Mouse (Mus musculus) CH12.LX (cell line): ENCODE measurements around the gene Atp5d. TPM values are rescaled to one million over a fixed set of nuclear protein-coding genes. Genes with fewer than 3 reads are reported as not detected.
A peak's percentile ranks its signal among the peaks of the same experiment; 100 is the strongest.

ENCODE experiments used
- DNase-seq: peaks from one replicate; pipeline ENCODE4 v3.0.0-alpha.2; 2013; ENCODE audit errors: extremely low read depth
- H3K27ac ChIP-seq: 2 replicates; pipeline ENCODE4 v1.5.1; 2012; ENCODE audit warnings: low read depth, mild to moderate bottlenecking, control low read depth, moderate library complexity; ENCODE audit not compliant: insufficient read depth
- H3K27me3 ChIP-seq: replicated peaks from 2 replicates; pipeline ENCODE3; 2012; ENCODE audit warnings: inconsistent platforms
- H3K36me3 ChIP-seq, 2 experiments: replicated peaks in 1 of 2; 2 replicates each; pipeline versions ENCODE3 to v1.6.1; 2012; ENCODE audit warnings: inconsistent platforms in 1 of 2, low read length in 1 of 2, mild to moderate bottlenecking in 1 of 2, mixed read lengths in 1 of 2, moderate library complexity in 1 of 2; ENCODE audit not compliant: control insufficient read depth in 1 of 2, insufficient read depth in 1 of 2
- H3K4me1 ChIP-seq, 2 experiments: 2 replicates each; pipeline ENCODE4 v1.6.1; 2012; ENCODE audit warnings: inconsistent platforms in 1 of 2, moderate library complexity in 1 of 2; ENCODE audit not compliant: insufficient read depth in 2 of 2, control insufficient read depth in 1 of 2
- H3K4me2 ChIP-seq: 2 replicates; pipeline ENCODE4 v1.6.1; 2012; ENCODE audit warnings: low read depth, mild to moderate bottlenecking, control low read depth; ENCODE audit not compliant: poor library complexity, insufficient read depth, severe bottlenecking
- H3K4me3 ChIP-seq, 3 experiments: fragments of 150-350 bp in 1 of 3; sonication (generic) in 1 of 3; replicated peaks in 1 of 3; 2 replicates each; pipeline versions ENCODE3 to v1.5.1; 2011 to 2012; ENCODE audit warnings: low read depth in 2 of 3, low read length in 2 of 3, mild to moderate bottlenecking in 2 of 3, moderate library complexity in 2 of 3, control low read depth in 1 of 3, improper control_type of control experiment in 1 of 3, inconsistent platforms in 1 of 3, mixed read lengths in 1 of 3; ENCODE audit not compliant: poor library complexity in 1 of 3
- H3K79me2 ChIP-seq: replicated peaks from 2 replicates; pipeline ENCODE4 v1.6.1; 2012; ENCODE audit warnings: mild to moderate bottlenecking, moderate library complexity; ENCODE audit not compliant: control insufficient read depth, poor library complexity, insufficient read depth, severe bottlenecking; ENCODE audit errors: extremely low read depth
- H3K9ac ChIP-seq: 2 replicates; pipeline ENCODE4 v1.6.1; 2012; ENCODE audit warnings: low read depth, mild to moderate bottlenecking, control low read depth, moderate library complexity; ENCODE audit not compliant: insufficient read depth
- H3K9me3 ChIP-seq: replicated peaks from 2 replicates; pipeline ENCODE3; 2012; ENCODE audit warnings: low read length, inconsistent platforms, mixed read lengths
- BHLHE40 ChIP-seq: IDR thresholded peaks from 2 replicates; pipeline ENCODE4 v1.6.1; 2011; ENCODE audit warnings: mild to moderate bottlenecking, low read depth, low read length, improper control_type of control experiment
- CHD1 ChIP-seq: IDR thresholded peaks from 2 replicates; pipeline ENCODE4 v1.6.1; 2012; ENCODE audit warnings: low read depth, low read length, improper control_type of control experiment, inconsistent platforms
- E2F4 ChIP-seq: IDR thresholded peaks from 2 replicates; pipeline ENCODE4 v1.6.1; 2011; ENCODE audit warnings: low read depth, low read length, improper control_type of control experiment; ENCODE audit not compliant: insufficient replicate concordance
- ELF1 ChIP-seq: IDR thresholded peaks from 2 replicates; pipeline ENCODE4 v1.6.1; 2014; ENCODE audit warnings: low read depth, mild to moderate bottlenecking, inconsistent platforms, low read length, improper control_type of control experiment
- EP300 ChIP-seq: IDR thresholded peaks from 2 replicates; pipeline ENCODE4 v1.6.1; 2011; ENCODE audit warnings: low read length, improper control_type of control experiment
- GABPA ChIP-seq: IDR thresholded peaks from 2 replicates; pipeline ENCODE4 v1.6.1; 2012; ENCODE audit warnings: low read depth, low read length, improper control_type of control experiment, inconsistent platforms; ENCODE audit not compliant: insufficient replicate concordance
- JUN ChIP-seq: IDR thresholded peaks from 2 replicates; pipeline ENCODE4 v1.6.1; 2011; ENCODE audit warnings: low read depth, mild to moderate bottlenecking, low read length, improper control_type of control experiment, moderate library complexity; ENCODE audit not compliant: insufficient read depth
- KAT2A ChIP-seq: IDR thresholded peaks from 2 replicates; pipeline ENCODE4 v1.6.1; 2012; ENCODE audit warnings: low read length, improper control_type of control experiment, inconsistent platforms; ENCODE audit not compliant: insufficient replicate concordance
- MEF2A ChIP-seq: IDR thresholded peaks from 2 replicates; pipeline ENCODE4 v1.6.1; 2014; ENCODE audit warnings: low read depth, mild to moderate bottlenecking, inconsistent platforms, low read length, improper control_type of control experiment, borderline replicate concordance
- MYC ChIP-seq: IDR thresholded peaks from 2 replicates; pipeline ENCODE4 v1.6.1; 2011; ENCODE audit warnings: low read depth, mild to moderate bottlenecking, improper control_type of control experiment, low read length
- PAX5 ChIP-seq: IDR thresholded peaks from 2 replicates; pipeline ENCODE4 v1.6.1; 2012; ENCODE audit warnings: low read length, inconsistent platforms, mixed read lengths
- POLR2A ChIP-seq: IDR thresholded peaks from 2 replicates; pipeline ENCODE4 v1.6.1; 2011; ENCODE audit warnings: low read depth, mild to moderate bottlenecking, improper control_type of control experiment, low read length
- POLR2AphosphoS2 ChIP-seq: IDR thresholded peaks from 2 replicates; pipeline ENCODE4 v1.6.1; 2011; ENCODE audit warnings: low read depth, low read length, improper control_type of control experiment
- SIN3A ChIP-seq: IDR thresholded peaks from 2 replicates; pipeline ENCODE4 v1.6.1; 2012; ENCODE audit warnings: low read length, improper control_type of control experiment, inconsistent platforms
- SMC3 ChIP-seq: IDR thresholded peaks from 2 replicates; pipeline ENCODE4 v1.6.1; 2011; ENCODE audit warnings: low read depth, low read length, improper control_type of control experiment
- TCF12 ChIP-seq: IDR thresholded peaks from 2 replicates; pipeline ENCODE4 v1.6.1; 2014; ENCODE audit warnings: low read depth, mild to moderate bottlenecking, inconsistent platforms, low read length, improper control_type of control experiment
- USF1 ChIP-seq: IDR thresholded peaks from 2 replicates; pipeline ENCODE4 v1.6.1; 2014; ENCODE audit warnings: low read depth, mild to moderate bottlenecking, inconsistent platforms, low read length, improper control_type of control experiment
- USF2 ChIP-seq: conservative IDR thresholded peaks from 2 replicates; pipeline ENCODE4 v1.6.1; 2011; ENCODE audit warnings: low read depth, low read length, improper control_type of control experiment
- ZC3H11A ChIP-seq: IDR thresholded peaks from 2 replicates; pipeline ENCODE4 v1.6.1; 2012; ENCODE audit warnings: low read depth, mild to moderate bottlenecking, inconsistent platforms, low read length, improper control_type of control experiment
- ZMIZ1 ChIP-seq: IDR thresholded peaks from 2 replicates; pipeline ENCODE4 v1.6.1; 2012; ENCODE audit warnings: low read depth, mild to moderate bottlenecking, inconsistent platforms, low read length, improper control_type of control experiment
- ZNF384 ChIP-seq: IDR thresholded peaks from 2 replicates; pipeline ENCODE4 v1.6.1; 2012; ENCODE audit warnings: low read depth, low read length, improper control_type of control experiment, inconsistent platforms
- dilution Hi-C: fragments of 300-500 bp; cut with MboI; formaldehyde crosslinking; loops from 2 replicates; pipeline ENCODE4 v1.14.3; 2020; ENCODE audit warnings: low sequenced_read_pairs; ENCODE audit not compliant: extremely low pct_unique_long_range_greater_than_20kb, extremely low pct_ligation_motif_present
- in situ Hi-C: fragments of 300-500 bp; cut with MboI; formaldehyde crosslinking; loops from 3 replicates; pipeline ENCODE4 v1.14.3; 2019; ENCODE audit warnings: low sequenced_read_pairs, low pct_ligation_motif_present, low pct_unique_long_range_greater_than_20kb, mixed read lengths
- polyA plus RNA-seq: library from polyadenylated mRNA; unstranded; fragments of >175 nt; gene quantifications from 2 replicates; pipeline ENCODE4 v1.2.1, GENCODE M21; 2012; ENCODE audit warnings: low read depth; ENCODE audit not compliant: insufficient read length
- total RNA-seq, 2 experiments: library from RNA; depleted of rRNA; stranded (reverse); fragments of 300-350 nt in 1 of 2; fragments of >200 nt in 1 of 2; gene quantifications; 2 replicates each; pipeline ENCODE4 v1.2.3; 2012 to 2014

The Atp5d gene
- total and polyA plus RNA-seq, 3 experiments: 106 to 352 (median 326) TPM

DNA sequence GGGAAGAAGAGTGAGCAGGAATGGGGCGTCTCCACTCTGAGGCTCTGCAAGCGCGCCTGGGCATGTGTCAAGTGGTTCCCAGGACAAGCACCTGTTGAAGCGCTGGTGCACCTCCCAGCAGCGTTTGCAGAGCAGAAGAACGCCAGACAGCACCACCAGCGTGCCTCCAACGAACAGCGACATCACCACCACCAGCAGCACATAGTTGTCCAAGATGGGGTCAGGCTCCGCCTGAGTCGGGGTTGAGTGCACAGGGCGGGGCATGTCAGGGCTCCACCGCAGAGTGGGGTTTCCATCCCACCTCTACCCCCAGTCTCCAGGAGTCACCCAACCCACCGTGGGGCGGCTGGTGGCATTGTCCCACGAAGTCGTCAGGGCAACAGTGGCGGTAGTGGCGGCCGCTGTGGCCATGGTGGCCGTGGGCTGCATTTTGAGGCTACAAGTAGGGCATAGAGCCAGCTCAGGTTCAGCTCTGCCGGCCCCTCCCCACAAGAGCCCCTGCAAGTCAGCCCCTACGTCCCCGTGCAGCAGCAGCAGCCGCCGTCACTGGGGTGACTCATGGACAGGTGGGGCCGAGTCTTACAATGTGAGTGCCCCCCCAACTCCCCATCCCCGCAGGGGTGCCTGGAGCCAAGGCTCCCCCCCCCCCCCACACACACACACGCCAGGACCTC lies 1.3 kb upstream of the Atp5d start:
- no peak overlapping the region for H3K27ac ChIP-seq
- H3K36me3 ChIP-seq: peaks cover 7 to 21% of the 10 kb centered on the region in 2 experiments
- TF ChIP-seq GABPA (no peak), ZMIZ1 (no peak), ZC3H11A (no peak), SMC3 (no peak), CHD1 (no peak), BHLHE40 (no peak), PAX5 (no peak), ZNF384 (no peak), E2F4 (no peak), MYC (no peak), SIN3A (no peak), ELF1 (no peak), POLR2A (no peak), KAT2A (no peak), EP300 (no peak)
- DNase-seq: no peak
- dilution Hi-C loops: no loop called here
- no peaks in the 10 kb centered on the region for H3K79me2 ChIP-seq
- peaks cover 25% of the 10 kb centered on the region for H3K27me3 ChIP-seq
- no peaks in the 10 kb centered on the region for H3K9me3 ChIP-seq
- no peak overlapping the region for H3K4me3 ChIP-seq
- H3K4me2 ChIP-seq: no peak overlapping the region
- H3K9ac ChIP-seq: no peak overlapping the region
- H3K4me1 ChIP-seq: peaks cover 12 to 35% of the 10 kb centered on the region in 2 experiments
- in situ Hi-C loops: no loop called here

DNA sequence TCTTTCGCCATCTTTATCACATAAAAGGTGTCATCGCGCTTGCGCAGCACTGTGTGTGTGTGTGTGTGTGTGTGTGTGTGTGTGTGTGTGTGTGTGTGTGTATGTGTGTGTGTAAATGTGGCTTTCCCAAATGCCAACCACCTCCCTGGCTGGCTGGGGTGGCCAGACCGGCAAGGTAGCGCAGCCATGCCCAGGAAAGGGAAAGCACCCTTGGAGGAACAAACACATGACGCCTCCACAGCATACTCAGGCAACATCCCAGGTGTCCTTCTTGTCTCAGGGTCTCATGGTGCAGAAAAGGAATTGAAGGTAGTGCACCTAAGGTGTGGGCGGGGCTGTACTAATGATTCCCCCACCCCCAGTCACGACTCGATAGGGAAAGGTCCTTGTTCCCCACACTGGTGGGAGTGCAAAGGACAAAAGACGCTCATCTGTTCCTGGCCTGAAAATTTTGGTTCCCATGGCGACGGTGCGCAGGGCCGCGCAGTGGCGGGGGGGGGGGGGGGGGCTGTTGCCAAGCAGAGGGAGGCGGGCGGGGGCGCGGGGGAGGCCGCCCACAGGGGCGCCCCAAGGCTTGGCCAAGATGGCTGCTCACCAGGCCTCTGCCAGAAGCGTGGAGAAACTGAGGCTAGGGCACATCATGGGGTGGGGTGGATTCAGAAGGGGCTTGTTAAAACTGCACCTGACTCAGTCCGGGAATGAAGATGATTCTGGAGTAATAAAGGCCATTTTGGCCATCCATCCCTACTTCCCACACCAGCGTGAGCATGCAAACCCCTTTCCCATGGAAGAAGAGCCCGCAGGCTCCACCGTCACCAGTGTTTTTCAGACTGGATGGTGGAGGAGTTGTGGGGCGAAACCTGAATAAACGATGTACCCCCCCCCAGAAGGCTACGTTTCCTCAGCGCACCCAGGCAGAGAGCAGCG lies 543 bp upstream of the Atp5d start:
- Histone ChIP-seq H3K36me3 (peaks cover 3 to 14% of the 10 kb centered on the region in 2 experiments), H3K27ac (no peak overlapping the region)

More for the DNA sequence above, 543 bp upstream of the Atp5d start:
- H3K4me2 ChIP-seq: peak overlapping the region; percentile 63; the same call in 1 of the 2 replicates
- DNase-seq: no peak
- H3K4me1 ChIP-seq: peaks cover 12 to 37% of the 10 kb centered on the region in 2 experiments
- H3K79me2 ChIP-seq: peaks cover 7% of the 10 kb centered on the region
- dilution Hi-C loops (no loop called here), in situ Hi-C loops (no loop called here)
- no peak overlapping the region for H3K9ac ChIP-seq
- TF ChIP-seq TCF12 (no peak), POLR2AphosphoS2 (no peak), ZNF384 (no peak), MEF2A (no peak), E2F4 (no peak), USF2 (no peak), USF1 (no peak), JUN (no peak), ELF1 (no peak)
- H3K4me3 ChIP-seq: no peak overlapping the region
- peaks cover 25% of the 10 kb centered on the region for H3K27me3 ChIP-seq
- no peaks in the 10 kb centered on the region for H3K9me3 ChIP-seq
